Mouse (Mus musculus) retina, postnatal 7 days (tissue): ENCODE data around the gene Olfr1443.

ENCODE experiments used
- DNase-seq: peaks from one replicate; pipeline ENCODE4 v3.0.0-alpha.2; 2012; ENCODE audit warnings: low read depth, low spot score

Olfr1443 gene

DNA sequence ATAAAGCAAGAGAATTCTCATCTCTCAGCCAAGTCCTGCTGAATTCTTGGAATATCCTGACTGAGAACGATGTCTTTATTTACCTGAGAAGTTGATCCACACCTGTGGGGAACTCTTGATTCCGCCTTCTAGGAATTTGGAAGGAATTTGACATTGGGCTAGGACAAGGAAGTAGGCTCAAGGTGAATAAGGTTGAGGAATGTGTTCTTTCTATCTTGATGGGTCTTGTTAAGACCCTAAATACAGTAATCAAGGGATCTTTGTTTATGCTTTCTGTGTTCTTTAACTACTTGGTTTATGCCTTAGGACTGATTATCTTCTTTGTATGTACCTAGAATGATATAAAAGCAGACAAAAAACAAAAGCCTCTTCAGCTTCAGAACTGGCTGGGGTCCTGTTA lies 54.0 kb downstream of the Olfr1443 start:
- DNase-seq: no peak
